Mouse (Mus musculus) stomach, postnatal 0 days (tissue): ENCODE data around the gene Prpf6.

Experiments
- CTCF ChIP-seq: IDR thresholded peaks from 2 replicates; pipeline ENCODE4 v1.5.1; 2016; ENCODE audit warnings: antibody characterized with exemption, low read depth, mild to moderate bottlenecking, moderate library complexity
- EP300 ChIP-seq: optimal IDR thresholded peaks from 2 replicates; pipeline ENCODE3; 2016; ENCODE audit warnings: antibody characterized with exemption

- TF ChIP-seq CTCF (no peak), EP300 (no peak)
These were observed 61.4 kb downstream of the Prpf6 start for GRCm38 (mm10) chr2:181653065-181653464.
